Mouse (Mus musculus) limb, embryonic 10.5 days (tissue): ENCODE results near the gene Mdga2. TPM values are rescaled to one million over a fixed set of nuclear protein-coding genes. Genes with fewer than 3 reads are reported as not detected.

Source experiments
- DNase-seq: peaks from one replicate; pipeline ENCODE4 v3.0.0-alpha.2; 2017; ENCODE audit warnings: low spot score
- H3K27ac ChIP-seq: fragments of 300-500 bp; sonication (generic); 2 replicates; pipeline ENCODE4 v1.5.1; 2016; ENCODE audit warnings: mild to moderate bottlenecking
- H3K27me3 ChIP-seq: fragments of 300-500 bp; sonication (generic); 2 replicates; pipeline ENCODE4 v1.6.1; 2016; ENCODE audit warnings: low read depth, mild to moderate bottlenecking; ENCODE audit not compliant: poor library complexity, severe bottlenecking
- H3K36me3 ChIP-seq: fragments of 300-500 bp; sonication (generic); 2 replicates; pipeline ENCODE4 v1.6.1; 2016; ENCODE audit warnings: mild to moderate bottlenecking, moderate library complexity
- H3K4me1 ChIP-seq: fragments of 300-500 bp; sonication (generic); 2 replicates; pipeline ENCODE4 v1.6.1; 2016
- H3K4me3 ChIP-seq: fragments of 300-500 bp; sonication (generic); 2 replicates; pipeline ENCODE4 v1.5.1; 2016; ENCODE audit warnings: mild to moderate bottlenecking, moderate library complexity
- H3K9me3 ChIP-seq: fragments of 300-500 bp; sonication (generic); replicated peaks from 2 replicates; pipeline ENCODE4 v1.6.1; 2016; ENCODE audit warnings: mild to moderate bottlenecking
- WGBS: fragments of 180-500 bp; shearing (Covaris S2); methylation state at CpG from one replicate; pipeline ENCODE4 v1.1.7; 2016; 5-methylcytosine and 5-hydroxymethylcytosine counted together
- polyA plus RNA-seq: library from polyadenylated mRNA; unstranded; fragments of >200 nt; fragmentation: Nextera tagmentation; extraction: Ambion mirVana; gene quantifications from 2 replicates; pipeline ENCODE4 v1.2.1, GENCODE M21; 2016

The Mdga2 gene
- polyA plus RNA-seq, 1 experiment from 2014 or later = 0.38 TPM

- Histone ChIP-seq H3K4me1 (no peaks in the 10 kb centered on the region), H3K36me3 (no peaks in the 10 kb centered on the region), H3K27me3 (no peaks in the 10 kb centered on the region), H3K4me3 (no peak overlapping the region), H3K9me3 (no peaks in the 10 kb centered on the region), H3K27ac (no peak overlapping the region)
- no peak for DNase-seq
Observed at GRCm38 (mm10) chr12:66755653-66756052, 466.7 kb downstream of the Mdga2 start.

GRCm38 (mm10) chr12:66734536-66734935, 487.8 kb downstream of the Mdga2 start:
- no peaks in the 10 kb centered on the region for H3K9me3 ChIP-seq
- no peak overlapping the region for H3K4me3 ChIP-seq
- DNase-seq = no peak
- 78% methylated on average over 3 of the region's 3 CpGs for WGBS
- no peaks in the 10 kb centered on the region for H3K27me3 ChIP-seq
- no peak overlapping the region for H3K27ac ChIP-seq
- no peaks in the 10 kb centered on the region for H3K36me3 ChIP-seq
- H3K4me1 ChIP-seq = no peaks in the 10 kb centered on the region

GRCm38 (mm10) chr12:66724474-66724873, 497.9 kb downstream of the Mdga2 start:
- no peaks in the 10 kb centered on the region for H3K4me1 ChIP-seq
- WGBS = 79% methylated on average over 2 of the region's 2 CpGs
- H3K27me3 ChIP-seq = no peaks in the 10 kb centered on the region
- H3K4me3 ChIP-seq = no peak overlapping the region
- DNase-seq = no peak
- no peak overlapping the region for H3K27ac ChIP-seq
- H3K36me3 ChIP-seq = no peaks in the 10 kb centered on the region
- H3K9me3 ChIP-seq = no peaks in the 10 kb centered on the region

- no peak for DNase-seq
- Histone ChIP-seq H3K27ac (no peak overlapping the region), H3K9me3 (no peaks in the 10 kb centered on the region), H3K36me3 (no peaks in the 10 kb centered on the region), H3K27me3 (no peaks in the 10 kb centered on the region), H3K4me3 (no peak overlapping the region), H3K4me1 (no peaks in the 10 kb centered on the region)
- 85% methylated on average over 10 of the region's 10 CpGs for WGBS
Observed at GRCm38 (mm10) chr12:66708334-66708733, 514.0 kb downstream of the Mdga2 start.

GRCm38 (mm10) chr12:66707431-66707830, 514.9 kb downstream of the Mdga2 start:
- no peak for DNase-seq
- Histone ChIP-seq H3K36me3 (no peaks in the 10 kb centered on the region), H3K4me3 (no peak overlapping the region), H3K9me3 (no peaks in the 10 kb centered on the region), H3K27me3 (no peaks in the 10 kb centered on the region), H3K27ac (no peak overlapping the region), H3K4me1 (no peaks in the 10 kb centered on the region)
- WGBS = 27% methylated on average over 2 of the region's 2 CpGs

GRCm38 (mm10) chr12:66705015-66705414, 517.3 kb downstream of the Mdga2 start:
- no peaks in the 10 kb centered on the region for H3K27me3 ChIP-seq
- no peaks in the 10 kb centered on the region for H3K4me1 ChIP-seq
- H3K4me3 ChIP-seq = no peak overlapping the region
- H3K36me3 ChIP-seq = no peaks in the 10 kb centered on the region
- DNase-seq = no peak
- no peak overlapping the region for H3K27ac ChIP-seq
- no peaks in the 10 kb centered on the region for H3K9me3 ChIP-seq

- no peaks in the 10 kb centered on the region for H3K36me3 ChIP-seq
- DNase-seq = no peak
- H3K9me3 ChIP-seq = no peaks in the 10 kb centered on the region
- H3K4me3 ChIP-seq = no peak overlapping the region
- no peak overlapping the region for H3K27ac ChIP-seq
- WGBS = 88% methylated on average over 3 of the region's 3 CpGs
- H3K4me1 ChIP-seq = no peaks in the 10 kb centered on the region
- H3K27me3 ChIP-seq = no peaks in the 10 kb centered on the region
Observed at GRCm38 (mm10) chr12:66702781-66703180, 519.6 kb downstream of the Mdga2 start.

GRCm38 (mm10) chr12:66679558-66679957, 542.8 kb downstream of the Mdga2 start:
- DNase-seq = no peak
- Histone ChIP-seq H3K9me3 (no peaks in the 10 kb centered on the region), H3K27me3 (no peaks in the 10 kb centered on the region), H3K36me3 (no peaks in the 10 kb centered on the region), H3K4me3 (no peak overlapping the region), H3K4me1 (no peaks in the 10 kb centered on the region), H3K27ac (no peak overlapping the region)
- 88% methylated on average over 3 of the region's 3 CpGs for WGBS

GRCm38 (mm10) chr12:66648605-66649552, 573.5 kb downstream of the Mdga2 start:
- H3K36me3 ChIP-seq = no peaks in the 10 kb centered on the region
- 80% methylated on average over 12 of the region's 12 CpGs for WGBS
- no peaks in the 10 kb centered on the region for H3K27me3 ChIP-seq
- no peak overlapping the region for H3K27ac ChIP-seq
- no peak overlapping the region for H3K4me3 ChIP-seq
- H3K4me1 ChIP-seq = no peaks in the 10 kb centered on the region
- no peaks in the 10 kb centered on the region for H3K9me3 ChIP-seq
- DNase-seq = no peak

- DNase-seq = no peak
- Histone ChIP-seq H3K4me1 (no peaks in the 10 kb centered on the region), H3K9me3 (no peaks in the 10 kb centered on the region), H3K4me3 (no peak overlapping the region), H3K27me3 (no peaks in the 10 kb centered on the region), H3K27ac (no peak overlapping the region), H3K36me3 (no peaks in the 10 kb centered on the region)
- WGBS = 69% methylated on average over 1 of the region's 1 CpGs
Observed at GRCm38 (mm10) chr12:66640408-66640807, 581.9 kb downstream of the Mdga2 start.

- 80% methylated on average over 3 of the region's 3 CpGs for WGBS
- DNase-seq = no peak
- no peaks in the 10 kb centered on the region for H3K4me1 ChIP-seq
- no peaks in the 10 kb centered on the region for H3K27me3 ChIP-seq
- no peaks in the 10 kb centered on the region for H3K36me3 ChIP-seq
- no peaks in the 10 kb centered on the region for H3K9me3 ChIP-seq
- no peak overlapping the region for H3K27ac ChIP-seq
- no peak overlapping the region for H3K4me3 ChIP-seq
Observed at GRCm38 (mm10) chr12:66619944-66620343, 602.4 kb downstream of the Mdga2 start.

GRCm38 (mm10) chr12:66591617-66592230, 630.6 kb downstream of the Mdga2 start:
- DNase-seq = no peak
- no peaks in the 10 kb centered on the region for H3K9me3 ChIP-seq
- no peaks in the 10 kb centered on the region for H3K27me3 ChIP-seq
- H3K4me1 ChIP-seq = no peaks in the 10 kb centered on the region
- 60% methylated on average over 1 of the region's 1 CpGs for WGBS
- H3K4me3 ChIP-seq = no peak overlapping the region
- H3K36me3 ChIP-seq = no peaks in the 10 kb centered on the region
- H3K27ac ChIP-seq = no peak overlapping the region

- no peaks in the 10 kb centered on the region for H3K36me3 ChIP-seq
- no peaks in the 10 kb centered on the region for H3K4me1 ChIP-seq
- no peak overlapping the region for H3K4me3 ChIP-seq
- no peaks in the 10 kb centered on the region for H3K27me3 ChIP-seq
- no peaks in the 10 kb centered on the region for H3K9me3 ChIP-seq
- no peak overlapping the region for H3K27ac ChIP-seq
- WGBS = 94% methylated on average over 1 of the region's 1 CpGs
- DNase-seq = no peak
Observed at GRCm38 (mm10) chr12:66565396-66565795, 657.0 kb downstream of the Mdga2 start.
